Mouse (Mus musculus) midbrain, embryonic 15.5 days (tissue): ENCODE results near the gene Fam117b. TPM values are rescaled to one million over a fixed set of nuclear protein-coding genes. Genes with fewer than 3 reads are reported as not detected.

ENCODE experiments used
- ATAC-seq: fragments of 200-750 bp; cut with Nextera tagmentation; replicated peaks from 2 replicates; pipeline ENCODE4 v1.8.0; 2017; ENCODE audit warnings: moderate TSS enrichment
- H3K27ac ChIP-seq: fragments of 300-500 bp; sonication (generic); 2 replicates; pipeline ENCODE4 v1.5.1; 2015; ENCODE audit warnings: mild to moderate bottlenecking, inconsistent platforms
- H3K27me3 ChIP-seq: fragments of 300-500 bp; sonication (generic); replicated peaks from 2 replicates; pipeline ENCODE4 v1.6.1; 2015; ENCODE audit warnings: inconsistent platforms
- H3K36me3 ChIP-seq: fragments of 300-500 bp; sonication (generic); replicated peaks from 2 replicates; pipeline ENCODE4 v1.6.1; 2015; ENCODE audit warnings: inconsistent platforms
- H3K4me1 ChIP-seq: fragments of 300-500 bp; sonication (generic); 2 replicates; pipeline ENCODE4 v1.6.1; 2015; ENCODE audit warnings: inconsistent platforms
- H3K4me2 ChIP-seq: fragments of 300-500 bp; sonication (generic); 2 replicates; pipeline ENCODE4 v1.6.1; 2015; ENCODE audit warnings: inconsistent platforms, mild to moderate bottlenecking, moderate library complexity
- H3K4me3 ChIP-seq: fragments of 300-500 bp; sonication (generic); 2 replicates; pipeline ENCODE4 v1.5.1; 2015; ENCODE audit warnings: mild to moderate bottlenecking, inconsistent platforms
- H3K9ac ChIP-seq: fragments of 300-500 bp; sonication (generic); 2 replicates; pipeline ENCODE4 v1.6.1; 2015; ENCODE audit warnings: mild to moderate bottlenecking, inconsistent platforms
- H3K9me3 ChIP-seq: fragments of 300-500 bp; sonication (generic); 2 replicates; pipeline ENCODE4 v1.6.1; 2016; ENCODE audit warnings: inconsistent platforms
- WGBS: fragments of 180-500 bp; shearing (Covaris S2); methylation state at CpG from one replicate; pipeline ENCODE4 v1.1.7; 2015; ENCODE audit warnings: mixed read lengths; 5-methylcytosine and 5-hydroxymethylcytosine counted together
- polyA plus RNA-seq: library from polyadenylated mRNA; unstranded; fragments of >200 nt; fragmentation: Nextera tagmentation; extraction: Ambion mirVana; gene quantifications from 2 replicates; pipeline ENCODE4 v1.2.1, GENCODE M21; 2015

The Fam117b gene
- polyA plus RNA-seq, 1 experiment from 2014 or later = 48.2 TPM

DNA sequence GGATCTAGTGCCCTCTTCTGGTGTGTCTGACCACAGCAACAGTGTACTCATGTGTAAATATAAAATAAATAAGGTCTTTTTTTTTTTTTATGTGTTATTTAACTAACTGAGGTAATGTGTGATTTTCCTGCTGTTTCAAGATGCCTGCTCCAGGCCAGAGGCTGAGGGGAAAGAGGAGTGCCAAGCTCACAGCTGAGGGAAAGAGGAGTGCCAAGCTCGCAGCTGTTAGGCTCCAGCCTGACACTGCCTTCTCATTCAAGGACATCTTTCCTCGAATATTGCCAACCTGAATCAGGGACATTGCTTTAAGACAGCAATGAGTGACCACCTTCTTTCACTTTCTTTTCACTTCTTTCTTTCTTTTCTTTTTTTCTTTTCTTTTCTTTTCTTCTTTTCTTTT is 95.9 kb downstream of the Fam117b start:
- ATAC-seq = no peak
- H3K27me3 ChIP-seq = no peaks in the 10 kb centered on the region
- no peaks in the 10 kb centered on the region for H3K4me1 ChIP-seq
- H3K4me2 ChIP-seq = no peak overlapping the region
- H3K36me3 ChIP-seq = no peaks in the 10 kb centered on the region
- H3K27ac ChIP-seq = no peak overlapping the region
- no peaks in the 10 kb centered on the region for H3K9me3 ChIP-seq
- 84% methylated on average over 2 of the region's 2 CpGs for WGBS
- H3K4me3 ChIP-seq = no peak overlapping the region
- no peak overlapping the region for H3K9ac ChIP-seq

DNA sequence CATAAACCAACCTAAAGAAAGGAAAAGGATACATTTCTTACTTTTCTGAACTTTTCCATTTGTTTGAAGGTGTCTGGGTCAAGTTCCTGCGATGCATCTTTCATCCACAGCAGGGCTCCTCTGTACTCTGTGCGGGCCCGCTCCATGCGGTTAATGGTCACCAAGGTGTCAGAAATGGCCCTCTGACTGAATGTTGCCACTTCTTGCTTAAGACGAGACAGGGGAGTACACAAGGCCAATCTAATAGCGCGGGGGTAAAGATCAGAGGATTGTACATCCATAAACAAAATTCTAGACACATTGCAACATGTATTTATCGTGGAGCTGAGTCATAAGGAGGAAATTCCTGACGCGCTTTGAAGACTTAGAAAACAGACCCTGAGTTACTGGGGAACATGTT is 101.0 kb downstream of the Fam117b start:
- Histone ChIP-seq H3K4me2 (no peak overlapping the region), H3K36me3 (no peaks in the 10 kb centered on the region), H3K4me3 (no peak overlapping the region), H3K9ac (no peak overlapping the region), H3K9me3 (no peaks in the 10 kb centered on the region), H3K27me3 (no peaks in the 10 kb centered on the region), H3K4me1 (no peaks in the 10 kb centered on the region), H3K27ac (no peak overlapping the region)
- no peak for ATAC-seq
- 90% methylated on average over 10 of the region's 10 CpGs for WGBS

DNA sequence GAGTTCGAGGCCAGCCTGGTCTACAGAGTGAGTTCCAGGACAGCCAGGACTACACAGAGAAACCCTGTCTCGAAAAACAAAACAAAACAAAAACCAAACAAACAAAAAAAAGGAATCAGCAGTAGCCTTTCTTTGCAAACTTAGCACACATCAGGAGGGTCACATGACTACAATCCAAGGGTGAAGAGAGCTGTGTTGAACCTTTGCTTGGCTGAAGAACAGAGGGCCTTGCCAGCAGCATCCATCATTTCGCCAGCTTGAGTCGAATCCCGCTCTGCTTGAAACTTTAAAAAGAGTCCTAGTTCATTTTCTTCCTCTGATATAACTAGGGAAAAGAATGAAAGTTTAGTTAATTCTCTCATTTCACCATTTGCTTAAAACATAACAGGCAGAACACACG is 102.7 kb downstream of the Fam117b start:
- Histone ChIP-seq H3K36me3 (peaks cover 1% of the 10 kb centered on the region; the same call in 1 of the 2 replicates), H3K4me1 (no peaks in the 10 kb centered on the region), H3K4me3 (no peak overlapping the region), H3K27me3 (no peaks in the 10 kb centered on the region), H3K4me2 (no peak overlapping the region), H3K9ac (no peak overlapping the region), H3K27ac (no peak overlapping the region), H3K9me3 (no peaks in the 10 kb centered on the region)
- no peak for ATAC-seq
- WGBS = 87% methylated on average over 6 of the region's 6 CpGs

DNA sequence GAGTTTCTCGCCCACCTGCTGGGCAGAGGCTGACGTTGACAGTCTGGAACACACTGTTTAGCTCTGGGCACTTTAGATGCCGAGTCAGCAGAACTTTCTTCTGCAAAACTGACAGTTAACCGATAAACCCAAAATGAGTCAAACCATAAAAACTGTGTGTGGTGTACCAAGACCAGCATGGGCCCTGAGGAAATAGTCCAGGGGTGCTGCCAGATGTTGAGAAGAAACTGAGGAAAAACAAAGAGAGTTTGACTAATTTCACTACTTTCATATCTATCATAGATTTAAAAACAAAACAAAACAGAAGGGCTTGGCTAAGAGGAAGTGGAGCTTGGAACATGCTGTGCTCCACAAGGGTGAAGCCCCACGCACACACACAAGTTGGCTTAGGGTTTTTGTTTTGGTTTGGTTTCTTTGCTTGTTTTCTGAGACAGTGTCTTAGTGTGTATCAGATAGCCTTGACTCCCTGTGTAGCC is 103.4 kb downstream of the Fam117b start:
- no peak for ATAC-seq

DNA sequence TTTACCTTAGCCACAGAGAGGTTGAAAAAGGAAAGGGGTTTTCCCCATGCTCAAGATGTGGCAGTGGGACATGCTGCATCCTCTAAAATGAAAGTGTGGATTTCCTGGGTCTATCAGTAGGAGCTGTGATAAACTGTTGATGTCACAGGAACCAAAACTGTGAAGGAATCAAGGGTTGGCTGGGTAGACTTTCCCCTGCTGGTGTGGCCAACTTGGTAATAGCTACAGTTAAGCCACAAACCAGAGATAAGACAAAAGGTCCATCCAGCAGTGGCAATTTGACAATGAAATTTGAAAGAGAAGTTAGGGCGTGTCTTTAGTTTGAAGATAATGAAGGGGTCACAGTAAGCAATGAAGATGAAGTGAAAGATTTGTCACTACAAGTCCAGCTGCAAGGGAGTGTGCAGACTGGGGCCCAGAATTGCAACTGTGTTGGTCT is 104.2 kb downstream of the Fam117b start:
- H3K4me3 ChIP-seq = no peak overlapping the region
- no peaks in the 10 kb centered on the region for H3K9me3 ChIP-seq
- no peak overlapping the region for H3K4me2 ChIP-seq
- H3K9ac ChIP-seq = no peak overlapping the region
- no peaks in the 10 kb centered on the region for H3K27me3 ChIP-seq
- no peak overlapping the region for H3K27ac ChIP-seq
- H3K4me1 ChIP-seq = no peaks in the 10 kb centered on the region
- WGBS = 82% methylated on average over 1 of the region's 1 CpGs
- ATAC-seq = no peak
- H3K36me3 ChIP-seq = peaks cover 3% of the 10 kb centered on the region; the same call in 1 of the 2 replicates

More for the DNA sequence above, 103.4 kb downstream of the Fam117b start:
- Histone ChIP-seq H3K4me1 (no peaks in the 10 kb centered on the region), H3K4me3 (no peak overlapping the region), H3K4me2 (no peak overlapping the region), H3K9me3 (no peaks in the 10 kb centered on the region), H3K27me3 (no peaks in the 10 kb centered on the region), H3K9ac (no peak overlapping the region), H3K36me3 (peaks cover 3% of the 10 kb centered on the region; the same call in 1 of the 2 replicates), H3K27ac (no peak overlapping the region)
- WGBS = 78% methylated on average over 5 of the region's 5 CpGs

Other genes starting within 250 kb of the Fam117b start
- gene Sumo1, start 242.2 kb upstream of the Fam117b start, polyA plus RNA-seq = 311 and 328 TPM in 2 replicates
- 133 and 136 TPM in 2 replicates for gene Nop58, start 228.0 kb upstream of the Fam117b start, polyA plus RNA-seq
- 9.6 and 9.8 TPM in 2 replicates for gene Bmpr2, start 149.6 kb upstream of the Fam117b start, polyA plus RNA-seq
- gene Ica1l, start 130.2 kb downstream of the Fam117b start, polyA plus RNA-seq = 44.1 and 44.6 TPM in 2 replicates
- gene Carf, start 185.2 kb downstream of the Fam117b start, polyA plus RNA-seq = 9.8 and 10.0 TPM in 2 replicates
- gene Wdr12, start 185.6 kb downstream of the Fam117b start, polyA plus RNA-seq = 44.7 and 49.2 TPM in 2 replicates